Mouse (Mus musculus): ENCODE results near the gene Slc35a1. TPM values are rescaled to one million over a fixed set of nuclear protein-coding genes. Genes with fewer than 3 reads are reported as not detected.

Slc35a1 gene
- total and polyA plus RNA-seq, 3 experiments = 24.3 to 26.0 TPM; not detected in 1

DNA sequence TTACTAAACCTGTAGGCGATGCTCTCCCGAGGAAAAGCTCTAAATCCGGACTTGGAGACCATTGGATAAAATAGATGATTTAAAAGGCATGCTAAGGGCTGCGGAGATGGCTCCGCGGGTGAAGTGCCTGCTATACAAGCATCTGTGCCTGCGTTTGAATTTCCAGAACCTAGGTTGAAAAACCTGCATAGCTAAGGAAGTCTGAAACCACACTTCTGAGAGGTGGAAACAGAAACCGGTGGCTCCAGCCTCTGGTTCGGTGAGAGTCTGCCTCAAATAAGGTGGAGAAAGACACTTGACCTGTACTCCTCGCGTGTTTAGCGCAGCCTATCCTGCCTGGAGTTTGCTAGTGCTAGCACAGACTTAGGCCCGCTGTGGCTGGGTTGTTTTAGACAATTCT lies 71.9 kb downstream of the Slc35a1 start:
- no peak for TF ChIP-seq MXI1 (IDR thresholded peaks at IDR 0.05; ENCODE audit: low read depth, low read length)
- TF ChIP-seq POLR2A (IDR thresholded peaks at IDR 0.05; ENCODE audit: control insufficient read depth in 1 of 2, insufficient read depth in 1 of 2, low read depth in 1 of 2, low read length in 2 of 2, poor library complexity in 1 of 2) = 0 out of 4 replicates have a peak, but pooled peaks of 1 of the 2 experiments have one; percentile 21
- no peak for TF ChIP-seq TBP (IDR thresholded peaks at IDR 0.05; ENCODE audit: low read depth, low read length)
- peak overlapping the region; percentile 43 for H3K27ac ChIP-seq (ENCODE audit: control insufficient read depth, low read depth, low read length)

DNA sequence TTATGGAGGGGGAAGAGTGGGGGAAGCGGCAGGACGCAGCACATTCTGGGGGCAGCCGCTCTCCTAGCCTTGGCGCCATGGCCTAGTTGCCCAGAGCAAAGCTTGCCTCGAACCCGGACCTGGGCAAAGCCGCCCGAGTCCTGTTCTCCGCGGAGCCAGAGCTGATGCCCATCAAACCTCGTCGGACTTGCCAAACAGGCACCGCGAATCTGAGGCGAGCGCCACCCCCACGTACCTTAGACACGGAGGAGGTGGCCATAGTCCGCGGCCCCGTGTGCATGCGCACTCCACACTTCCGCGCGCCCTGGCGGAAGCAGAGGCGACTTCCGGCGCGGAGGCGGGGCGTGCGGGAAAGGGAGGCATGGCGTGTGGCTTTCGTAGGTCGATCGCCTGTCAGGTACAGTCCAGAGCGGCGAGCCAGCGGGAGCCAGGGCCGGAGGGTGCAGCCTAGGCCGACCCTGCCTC lies 72.6 kb downstream of the Slc35a1 start, which contains the start of the genes Orc3 and Rars2:
TSS of gene Orc3 (minus strand) at position 315 of the 465 bp plus-strand sequence.
TSS of gene Rars2 (plus strand) at position 328 of the 465 bp plus-strand sequence.
- peak within 1 kb of the TSS; percentile 86 to 95 for H3K4me3 ChIP-seq (ENCODE audit: control insufficient read depth in 1 of 2, insufficient read depth in 1 of 2, low read depth in 2 of 2, low read length in 2 of 2)
- H3K27ac ChIP-seq (ENCODE audit: control insufficient read depth, low read depth, low read length) = peak within 1 kb of the TSS; percentile 72
- peaks cover 3 to 9% of the 10 kb centered on the region in 2 experiments; a peak in 3 of 4 replicates for H3K4me1 ChIP-seq (ENCODE audit: control insufficient read depth in 1 of 2, insufficient read depth in 2 of 2, low read length in 2 of 2)
- no peaks in the 10 kb centered on the region for H3K9me3 ChIP-seq (replicated peaks; ENCODE audit: insufficient read depth, low read length)
- peaks cover 5 to 13% of the 10 kb centered on the region in 2 experiments for H3K36me3 ChIP-seq (ENCODE audit: control insufficient read depth in 1 of 2, insufficient read depth in 2 of 2, low read length in 2 of 2)
- peaks cover 32% of the 10 kb centered on the region for H3K79me2 ChIP-seq (ENCODE audit: control insufficient read depth, insufficient read depth, low read length, poor library complexity)
- DNase-seq (ENCODE audit: low read depth, low spot score) = peak; percentile 95
- H3K27me3 ChIP-seq (ENCODE audit: control insufficient read depth in 1 of 2, insufficient read depth in 2 of 2, low read length in 2 of 2) = no peaks in the 10 kb centered on the region
- peak within 1 kb of the TSS; percentile 93 for H3K9ac ChIP-seq (ENCODE audit: control insufficient read depth, low read depth, low read length, poor library complexity, severe bottlenecking)
- TF ChIP-seq POLR2AphosphoS5 (IDR thresholded peaks at IDR 0.05; ENCODE audit: borderline replicate concordance, low read depth, low read length) = no peak
- TF ChIP-seq GABPA (IDR thresholded peaks at IDR 0.05; ENCODE audit: low read depth, low read length) = no peak
- TF ChIP-seq NELFE (IDR thresholded peaks at IDR 0.05; ENCODE audit: low read depth, low read length) = peak; percentile 94
- no peak; the same call in 1 of the 2 replicates for TF ChIP-seq MAZ (IDR thresholded peaks at IDR 0.05; ENCODE audit: low read depth, low read length)
- TF ChIP-seq ZMIZ1 (IDR thresholded peaks at IDR 0.05; ENCODE audit: low read depth, low read length) = peak; percentile 71; the same call in 1 of the 2 replicates
- no peak for TF ChIP-seq ZNF384 (IDR thresholded peaks at IDR 0.05; ENCODE audit: low read depth, low read length)
- no peak for TF ChIP-seq MAFK (IDR thresholded peaks at IDR 0.05; ENCODE audit: borderline replicate concordance, low read depth, low read length)
- no peak; the same call in 1 of the 2 replicates for TF ChIP-seq KAT2A (conservative IDR thresholded peaks at IDR 0.05; ENCODE audit: low read depth, low read length)
- no peak for TF ChIP-seq CHD2 (IDR thresholded peaks at IDR 0.05; ENCODE audit: low read length)
- TF ChIP-seq RAD21 (IDR thresholded peaks at IDR 0.05; ENCODE audit: low read depth, low read length) = no peak
- peak; percentile 79 for TF ChIP-seq TCF12 (IDR thresholded peaks at IDR 0.05; ENCODE audit: low read depth, low read length)
- TF ChIP-seq USF2 (IDR thresholded peaks at IDR 0.05; ENCODE audit: borderline replicate concordance in 1 of 2, insufficient read depth in 1 of 2, low read depth in 1 of 2, low read length in 2 of 2) = no peak
- peak; percentile 91 for TF ChIP-seq MYC (IDR thresholded peaks at IDR 0.05; ENCODE audit: low read depth, low read length)
- TF ChIP-seq SIN3A (IDR thresholded peaks at IDR 0.05; ENCODE audit: low read length) = peak; percentile 93
- no peak; the same call in 1 of the 2 replicates for TF ChIP-seq RCOR1 (IDR thresholded peaks at IDR 0.05; ENCODE audit: low read depth, low read length)
- TF ChIP-seq CTCF (IDR thresholded peaks at IDR 0.05 in 2 of 3, conservative IDR thresholded peaks at IDR 0.05 in 1 of 3; ENCODE audit: control insufficient read depth in 1 of 3, insufficient read depth in 1 of 3, low read depth in 2 of 3, low read length in 3 of 3, poor library complexity in 1 of 3, severe bottlenecking in 1 of 3) = 0 out of 6 replicates have a peak, but pooled peaks of 1 of the 3 experiments have one; percentile 2
- peak; percentile 93 for TF ChIP-seq POLR2AphosphoS2 (IDR thresholded peaks at IDR 0.05; ENCODE audit: low read length)
- no peak for TF ChIP-seq UBTF (IDR thresholded peaks at IDR 0.05; ENCODE audit: borderline replicate concordance, insufficient read depth, low read depth, low read length)
- TF ChIP-seq JUND (IDR thresholded peaks at IDR 0.05; ENCODE audit: low read depth, low read length) = no peak
- TF ChIP-seq SMC3 (IDR thresholded peaks at IDR 0.05; ENCODE audit: low read depth, low read length) = no peak
- TF ChIP-seq TAL1 (IDR thresholded peaks at IDR 0.05; ENCODE audit: low read length) = no peak
- no peak for TF ChIP-seq ZC3H11A (IDR thresholded peaks at IDR 0.05; ENCODE audit: low read depth, low read length)
- TF ChIP-seq MXI1 (IDR thresholded peaks at IDR 0.05; ENCODE audit: low read depth, low read length) = peak; percentile 96
- peak; percentile 88 for TF ChIP-seq NRF1 (IDR thresholded peaks at IDR 0.05; ENCODE audit: insufficient read depth, low read depth, low read length, poor library complexity, severe bottlenecking)
- peak; percentile 73; the same call in 1 of the 2 replicates for TF ChIP-seq E2F4 (IDR thresholded peaks at IDR 0.05; ENCODE audit: borderline replicate concordance, low read depth, low read length)
- peak; percentile 82 for TF ChIP-seq MAX (IDR thresholded peaks at IDR 0.05; ENCODE audit: low read length)
- TF ChIP-seq POLR2A (IDR thresholded peaks at IDR 0.05; ENCODE audit: control insufficient read depth in 1 of 2, insufficient read depth in 1 of 2, low read depth in 1 of 2, low read length in 2 of 2, poor library complexity in 1 of 2) = peak; percentile 80 to 89
- TF ChIP-seq GATA1 (IDR thresholded peaks at IDR 0.05; ENCODE audit: low read depth, low read length) = no peak
- TF ChIP-seq ELF1 (IDR thresholded peaks at IDR 0.05; ENCODE audit: low read depth, low read length) = peak; percentile 94
- peak; percentile 90 for TF ChIP-seq HCFC1 (IDR thresholded peaks at IDR 0.05; ENCODE audit: low read depth, low read length)

More for the DNA sequence above, 71.9 kb downstream of the Slc35a1 start:
- Histone ChIP-seq H3K36me3 (ENCODE audit: control insufficient read depth in 1 of 2, insufficient read depth in 2 of 2, low read length in 2 of 2) (peaks cover 5 to 13% of the 10 kb centered on the region in 2 experiments), H3K27me3 (ENCODE audit: control insufficient read depth in 1 of 2, insufficient read depth in 2 of 2, low read length in 2 of 2) (no peaks in the 10 kb centered on the region), H3K79me2 (ENCODE audit: control insufficient read depth, insufficient read depth, low read length, poor library complexity) (peaks cover 32% of the 10 kb centered on the region), H3K4me3 (ENCODE audit: control insufficient read depth in 1 of 2, insufficient read depth in 1 of 2, low read depth in 2 of 2, low read length in 2 of 2) (peak overlapping the region; percentile 79 to 95), H3K9me3 (replicated peaks; ENCODE audit: insufficient read depth, low read length) (no peaks in the 10 kb centered on the region), H3K9ac (ENCODE audit: control insufficient read depth, low read depth, low read length, poor library complexity, severe bottlenecking) (peak overlapping the region; percentile 81), H3K4me1 (ENCODE audit: control insufficient read depth in 1 of 2, insufficient read depth in 2 of 2, low read length in 2 of 2) (peaks cover 3 to 9% of the 10 kb centered on the region in 2 experiments; a peak in 3 of 4 replicates)
- peak; percentile 57 for DNase-seq (ENCODE audit: low read depth, low spot score)
